Mouse (Mus musculus) limb, embryonic 14.5 days (tissue): ENCODE measurements around the gene Cpa4. TPM values are rescaled to one million over a fixed set of nuclear protein-coding genes. Genes with fewer than 3 reads are reported as not detected.

Experiments
- ATAC-seq: fragments of 200-750 bp; cut with Nextera tagmentation; 2 replicates; pipeline ENCODE4 v1.8.0; 2017; ENCODE audit warnings: low read depth, moderate number of reproducible peaks, moderate TSS enrichment; ENCODE audit not compliant: low FRiP score
- DNase-seq: peaks from one replicate; pipeline ENCODE4 v3.0.0-alpha.2; 2015; ENCODE audit warnings: low spot score
- H3K27ac ChIP-seq: fragments of 300-500 bp; sonication (generic); replicated peaks from 2 replicates; pipeline ENCODE4 v1.5.1; 2014; ENCODE audit warnings: low read depth, mild to moderate bottlenecking, low read length, moderate library complexity, mixed read lengths
- H3K27me3 ChIP-seq: fragments of 300-500 bp; sonication (generic); 2 replicates; pipeline ENCODE4 v1.6.1; 2014; ENCODE audit warnings: low read length, mixed read lengths; ENCODE audit not compliant: control insufficient read depth, insufficient read depth
- H3K36me3 ChIP-seq: fragments of 300-500 bp; sonication (generic); 2 replicates; pipeline ENCODE4 v1.6.1; 2014; ENCODE audit warnings: mild to moderate bottlenecking, low read length, moderate library complexity, mixed read lengths; ENCODE audit not compliant: control insufficient read depth, insufficient read depth
- H3K4me1 ChIP-seq: fragments of 300-500 bp; sonication (generic); 2 replicates; pipeline ENCODE4 v1.6.1; 2014; ENCODE audit warnings: antibody characterized with exemption, low read length, mixed read lengths; ENCODE audit not compliant: control insufficient read depth, insufficient read depth
- H3K4me2 ChIP-seq: fragments of 300-500 bp; sonication (generic); replicated peaks from 2 replicates; pipeline ENCODE4 v1.6.1; 2014; ENCODE audit warnings: low read depth, mild to moderate bottlenecking, low read length, moderate library complexity; ENCODE audit not compliant: severe bottlenecking
- H3K4me3 ChIP-seq: fragments of 300-500 bp; sonication (generic); replicated peaks from 2 replicates; pipeline ENCODE4 v1.5.1; 2014; ENCODE audit warnings: low read length
- H3K9ac ChIP-seq: fragments of 300-500 bp; sonication (generic); 2 replicates; pipeline ENCODE4 v1.6.1; 2014; ENCODE audit warnings: mild to moderate bottlenecking, low read depth, low read length, moderate library complexity; ENCODE audit not compliant: severe bottlenecking
- H3K9me3 ChIP-seq: fragments of 300-500 bp; sonication (generic); 2 replicates; pipeline ENCODE4 v1.6.1; 2016; ENCODE audit warnings: low read length; ENCODE audit not compliant: control insufficient read depth
- POLR2A ChIP-seq: fragments of 200-500 bp; IDR thresholded peaks from 2 replicates; pipeline ENCODE4 v1.8.0; 2012; ENCODE audit warnings: inconsistent platforms, mild to moderate bottlenecking, moderate library complexity, borderline replicate concordance; ENCODE audit not compliant: insufficient read depth, insufficient read length; ENCODE audit errors: extremely low read depth
- WGBS: fragments of 180-500 bp; shearing (Covaris S2); extraction: QIAGEN DNeasy Blood & Tissue Kit; methylation state at CpG from one replicate; pipeline ENCODE4 v1.1.7; 2014; 5-methylcytosine and 5-hydroxymethylcytosine counted together
- polyA plus RNA-seq, 2 experiments: library from polyadenylated mRNA; depleted of rRNA in 1 of 2; stranded (reverse) in 1 of 2; unstranded in 1 of 2; fragments of >200 nt; fragmentation: Nextera tagmentation in 1 of 2; extraction: Ambion mirVana in 1 of 2; gene quantifications; 2 replicates each; pipeline versions ENCODE4 v1.2.1 to v1.2.3; 2012 to 2014

Cpa4 gene
- polyA plus RNA-seq, 2 experiments = 2.1 to 4.4 TPM

DNA sequence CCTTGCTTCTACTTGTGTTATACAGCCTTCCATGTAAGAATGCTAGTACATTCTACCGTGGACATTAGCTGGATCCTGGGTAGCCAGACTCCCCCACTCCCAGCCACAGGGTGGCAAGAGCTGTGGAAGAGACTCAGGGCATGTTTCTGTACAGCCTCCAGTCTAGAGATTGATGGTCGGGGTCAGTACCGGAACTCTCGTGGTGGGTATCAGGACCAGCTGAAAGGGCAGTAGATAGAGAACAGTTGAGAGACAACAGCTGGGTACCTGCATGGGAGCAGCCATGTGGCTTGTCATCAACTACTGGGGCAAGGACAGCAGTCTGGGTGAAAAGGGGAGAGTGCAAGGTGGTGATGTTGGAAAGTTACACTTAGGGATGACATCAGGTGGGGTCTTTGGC is 36.9 kb downstream of the Cpa4 start:
- ATAC-seq (no peak), DNase-seq (no peak)
- peak overlapping the region; percentile 1; the same call in 1 of the 2 replicates for H3K27ac ChIP-seq
- no peak overlapping the region for H3K4me2 ChIP-seq
- whole genome bisulfite sequencing = 88% methylated on average over 4 of the region's 4 CpGs
- H3K4me1 ChIP-seq = peaks cover 10% of the 10 kb centered on the region
- H3K27me3 ChIP-seq = no peaks in the 10 kb centered on the region
- no peaks in the 10 kb centered on the region for H3K36me3 ChIP-seq
- no peak overlapping the region for H3K9ac ChIP-seq
- H3K4me3 ChIP-seq = no peak overlapping the region
- no peaks in the 10 kb centered on the region for H3K9me3 ChIP-seq
- TF ChIP-seq POLR2A = no peak

DNA sequence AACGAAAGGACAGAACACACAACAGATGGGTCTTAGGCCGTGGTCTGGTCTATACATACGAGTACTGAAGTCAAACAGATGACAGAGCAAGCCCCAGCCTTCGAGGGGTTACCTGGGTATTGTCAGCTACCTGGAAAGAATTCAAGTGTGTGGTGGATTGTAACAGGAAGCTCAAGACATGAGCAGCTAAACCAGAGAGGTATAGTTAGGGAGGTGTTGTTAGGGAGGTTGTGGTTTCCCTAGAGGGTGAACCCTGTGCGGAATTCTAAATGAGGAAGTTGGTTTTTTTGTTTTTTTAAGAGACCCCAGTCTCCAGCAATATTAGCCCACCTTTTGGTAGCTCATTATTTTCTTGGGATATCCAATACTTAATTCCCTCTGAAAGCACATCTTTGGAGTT is 37.5 kb downstream of the Cpa4 start:
- Histone ChIP-seq H3K4me3 (no peak overlapping the region), H3K27ac (peak overlapping the region; percentile 1; the same call in 1 of the 2 replicates), H3K36me3 (no peaks in the 10 kb centered on the region), H3K4me2 (no peak overlapping the region), H3K9ac (no peak overlapping the region), H3K4me1 (peaks cover 10% of the 10 kb centered on the region), H3K9me3 (no peaks in the 10 kb centered on the region), H3K27me3 (no peaks in the 10 kb centered on the region)
- TF ChIP-seq POLR2A = no peak
- DNase-seq (no peak), ATAC-seq (no peak)
- WGBS = 65% methylated on average over 5 of the region's 5 CpGs

DNA sequence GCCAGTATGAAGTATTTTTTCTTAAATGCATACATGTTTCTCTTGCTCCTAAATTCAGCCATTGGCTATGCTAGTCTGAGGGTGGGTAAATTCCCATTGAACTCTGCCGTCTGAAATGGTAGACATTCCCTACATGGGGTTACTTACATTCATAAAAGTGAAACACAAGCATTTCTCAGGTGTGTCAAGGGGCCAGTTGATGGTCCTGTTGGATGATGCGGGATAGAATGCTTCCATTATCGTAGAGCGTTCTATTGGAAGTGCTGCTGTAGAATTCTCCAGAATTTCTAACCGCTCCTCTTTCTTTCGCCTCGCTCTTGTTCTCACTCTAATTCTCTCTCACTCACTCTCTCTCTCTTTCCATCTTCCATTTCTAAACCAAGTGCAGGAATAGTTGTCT is 42.5 kb downstream of the Cpa4 start, which contains the start of gene Cpa5:
TSS of gene Cpa5 (plus strand) at position 301 of the 400 bp plus-strand sequence.
- no peak for DNase-seq
- H3K4me1 ChIP-seq = peaks cover 15% of the 10 kb centered on the region
- ATAC-seq = no peak
- no peak within 1 kb of the TSS for H3K4me2 ChIP-seq
- H3K4me3 ChIP-seq = no peak within 1 kb of the TSS
- no peaks in the 10 kb centered on the region for H3K9me3 ChIP-seq
- H3K36me3 ChIP-seq = no peaks in the 10 kb centered on the region
- no peaks in the 10 kb centered on the region for H3K27me3 ChIP-seq
- H3K9ac ChIP-seq = no peak within 1 kb of the TSS
- TF ChIP-seq POLR2A = no peak
- 94% methylated on average over 7 of the region's 7 CpGs for WGBS
- no peak within 1 kb of the TSS for H3K27ac ChIP-seq

DNA sequence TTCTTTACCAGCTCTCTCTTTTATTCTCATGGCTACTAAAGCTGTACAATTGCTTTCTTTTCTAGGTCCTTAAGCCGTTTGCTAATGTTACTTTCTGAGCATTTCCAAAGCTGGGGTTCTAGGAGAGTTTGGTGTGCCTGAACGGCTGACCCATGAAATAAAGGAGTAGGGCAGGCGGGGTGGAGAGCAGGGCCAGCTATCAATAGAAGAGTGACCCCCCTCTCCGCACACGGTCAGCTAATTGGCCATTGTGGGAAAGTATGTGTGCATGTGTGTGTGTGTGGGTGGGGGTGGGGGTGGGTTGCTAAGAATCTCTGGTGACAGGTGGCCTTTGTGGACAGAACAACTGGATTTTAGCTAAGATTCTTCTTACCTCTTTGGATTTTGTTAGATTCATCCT is 43.0 kb downstream of the Cpa4 start:
- Histone ChIP-seq H3K9ac (no peak overlapping the region), H3K27me3 (no peaks in the 10 kb centered on the region), H3K36me3 (no peaks in the 10 kb centered on the region), H3K4me1 (peaks cover 15% of the 10 kb centered on the region), H3K4me2 (no peak overlapping the region), H3K27ac (no peak overlapping the region), H3K4me3 (no peak overlapping the region), H3K9me3 (no peaks in the 10 kb centered on the region)
- DNase-seq (no peak), ATAC-seq (no peak)
- 68% methylated on average over 5 of the region's 5 CpGs for WGBS
- TF ChIP-seq POLR2A = no peak

DNA sequence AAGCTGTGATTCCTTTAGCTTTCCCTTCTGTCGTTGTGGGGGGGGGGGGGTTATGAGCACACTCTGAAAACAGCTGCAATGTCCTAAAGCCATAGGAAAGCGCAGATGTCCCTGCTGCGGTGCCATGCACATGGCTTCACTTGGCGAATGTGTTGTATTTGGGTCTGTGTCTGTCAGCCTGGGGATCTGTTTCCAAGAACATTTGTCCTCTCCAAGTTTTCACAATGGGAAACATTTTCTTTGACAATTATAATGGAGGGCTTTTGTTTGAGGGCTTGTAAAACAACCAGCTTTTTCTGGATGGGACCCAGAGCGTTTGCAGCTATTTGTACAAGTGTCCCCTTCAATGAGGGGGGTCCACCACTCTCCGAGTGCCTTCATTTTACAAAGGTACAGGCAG is 46.1 kb downstream of the Cpa4 start:
- ATAC-seq = no peak
- H3K9me3 ChIP-seq = no peaks in the 10 kb centered on the region
- WGBS = 78% methylated on average over 6 of the region's 6 CpGs
- no peaks in the 10 kb centered on the region for H3K27me3 ChIP-seq
- no peak overlapping the region for H3K9ac ChIP-seq
- no peak for TF ChIP-seq POLR2A
- DNase-seq = no peak
- peaks cover 40% of the 10 kb centered on the region for H3K4me1 ChIP-seq
- no peak overlapping the region for H3K4me2 ChIP-seq
- no peak overlapping the region for H3K27ac ChIP-seq
- no peaks in the 10 kb centered on the region for H3K36me3 ChIP-seq
- no peak overlapping the region for H3K4me3 ChIP-seq

DNA sequence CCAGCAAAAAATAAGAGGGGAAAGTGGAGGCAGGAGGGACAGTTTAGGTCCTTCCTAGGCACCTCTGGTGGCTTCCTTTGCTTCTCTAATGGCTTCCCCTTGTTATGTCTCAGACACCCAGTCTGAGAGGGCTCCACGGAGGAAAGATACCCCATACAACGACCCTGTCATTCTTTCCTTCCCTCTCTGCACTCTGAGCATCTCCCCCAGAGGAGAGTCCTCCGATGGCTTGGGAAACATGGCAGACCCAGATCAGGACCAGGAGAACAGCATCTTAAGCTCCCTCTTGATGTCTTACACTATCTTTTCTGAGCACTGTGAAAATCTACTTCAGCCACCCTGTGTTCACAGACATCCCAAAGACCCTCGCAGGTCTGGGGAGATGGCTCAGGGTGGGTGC is 47.6 kb downstream of the Cpa4 start:
- 25% methylated on average over 4 of the region's 4 CpGs for WGBS
- H3K36me3 ChIP-seq = no peaks in the 10 kb centered on the region
- H3K27ac ChIP-seq = peak overlapping the region; percentile 74; the same call in 1 of the 2 replicates
- H3K27me3 ChIP-seq = no peaks in the 10 kb centered on the region
- peaks cover 40% of the 10 kb centered on the region for H3K4me1 ChIP-seq
- no peak overlapping the region for H3K4me2 ChIP-seq
- H3K4me3 ChIP-seq = no peak overlapping the region
- no peak overlapping the region for H3K9ac ChIP-seq
- TF ChIP-seq POLR2A = no peak
- ATAC-seq (no peak), DNase-seq (no peak)
- H3K9me3 ChIP-seq = no peaks in the 10 kb centered on the region
